Mouse (Mus musculus) embryonic facial prominence, embryonic 11.5 days (tissue): ENCODE measurements around the gene Nr2f6. TPM values are rescaled to one million over a fixed set of nuclear protein-coding genes. Genes with fewer than 3 reads are reported as not detected.
"Not testable (repeated sequence)": the region's sequence is repeated elsewhere in the genome, so short reads cannot be mapped to it uniquely, and the experiment has no call there.

Experiments
- ATAC-seq: fragments of 200-750 bp; cut with Nextera tagmentation; replicated peaks from 2 replicates; pipeline ENCODE4 v1.8.0; 2017; ENCODE audit warnings: low read depth; ENCODE audit not compliant: insufficient number of reproducible peaks, low FRiP score, low TSS enrichment
- DNase-seq: peaks from one replicate; pipeline ENCODE4 v3.0.0-alpha.2; 2015; ENCODE audit warnings: low spot score
- H3K27ac ChIP-seq: fragments of 300-500 bp; sonication (generic); replicated peaks from 2 replicates; pipeline ENCODE4 v1.5.1; 2014; ENCODE audit warnings: mild to moderate bottlenecking, low read depth, low read length, control low read depth
- H3K27me3 ChIP-seq: fragments of 300-500 bp; sonication (generic); 2 replicates; pipeline ENCODE4 v1.6.1; 2014; ENCODE audit warnings: mild to moderate bottlenecking, low read length, moderate library complexity, mixed read lengths; ENCODE audit not compliant: control insufficient read depth, insufficient read depth
- H3K36me3 ChIP-seq: fragments of 300-500 bp; sonication (generic); replicated peaks from 2 replicates; pipeline ENCODE4 v1.6.1; 2014; ENCODE audit warnings: low read depth, mild to moderate bottlenecking, low read length, moderate library complexity, mixed read lengths; ENCODE audit not compliant: control insufficient read depth, insufficient read depth
- H3K4me1 ChIP-seq: fragments of 300-500 bp; sonication (generic); 2 replicates; pipeline ENCODE4 v1.6.1; 2014; ENCODE audit warnings: low read length, mixed read lengths; ENCODE audit not compliant: control insufficient read depth, insufficient read depth
- H3K4me2 ChIP-seq: fragments of 300-500 bp; sonication (generic); 2 replicates; pipeline ENCODE4 v1.6.1; 2014; ENCODE audit warnings: low read depth, mild to moderate bottlenecking, control low read depth, low read length, moderate library complexity
- H3K4me3 ChIP-seq: fragments of 300-500 bp; sonication (generic); 2 replicates; pipeline ENCODE4 v1.5.1; 2014; ENCODE audit warnings: low read depth, low read length, control low read depth
- H3K9ac ChIP-seq: fragments of 300-500 bp; sonication (generic); replicated peaks from 2 replicates; pipeline ENCODE4 v1.6.1; 2014; ENCODE audit warnings: mild to moderate bottlenecking, control low read depth, low read length
- H3K9me3 ChIP-seq: fragments of 300-500 bp; sonication (generic); replicated peaks from 2 replicates; pipeline ENCODE4 v1.6.1; 2016; ENCODE audit warnings: mild to moderate bottlenecking, low read length, inconsistent platforms, mixed read lengths; ENCODE audit not compliant: control insufficient read depth
- WGBS: fragments of 180-500 bp; shearing (Covaris S2); extraction: QIAGEN DNeasy Blood & Tissue Kit; methylation state at CpG from one replicate; pipeline ENCODE4 v1.1.7; 2014; 5-methylcytosine and 5-hydroxymethylcytosine counted together
- polyA plus RNA-seq: library from polyadenylated mRNA; unstranded; fragments of >200 nt; fragmentation: Nextera tagmentation; extraction: Ambion mirVana; gene quantifications from 2 replicates; pipeline ENCODE4 v1.2.1, GENCODE M21; 2014

Nr2f6 gene
- polyA plus RNA-seq, 1 experiment from 2014 or later, result 53.7 TPM

- H3K9me3 ChIP-seq, result no peaks in the 10 kb centered on the region
- H3K36me3 ChIP-seq, result peaks cover 3% of the 10 kb centered on the region
- H3K27ac ChIP-seq, result no peak overlapping the region
- no peak overlapping the region for H3K4me3 ChIP-seq
- no peak for ATAC-seq
- 83% methylated on average over 1 of the region's 1 CpGs for WGBS
- no peak overlapping the region for H3K4me2 ChIP-seq
- H3K27me3 ChIP-seq, result no peaks in the 10 kb centered on the region
- no peak for DNase-seq
- H3K9ac ChIP-seq, result no peak overlapping the region
- H3K4me1 ChIP-seq, result no peaks in the 10 kb centered on the region
These were observed 35.2 kb downstream of the Nr2f6 start for GRCm38 (mm10) chr8:71346581-71346980.

- ATAC-seq, result no peak
- 78% methylated on average over 5 of the region's 5 CpGs for WGBS
- H3K36me3 ChIP-seq, result peaks cover 3% of the 10 kb centered on the region
These were observed 41.1 kb downstream of the Nr2f6 start for GRCm38 (mm10) chr8:71340625-71341024.

GRCm38 (mm10) chr8:71337834-71338233 lies 43.9 kb downstream of the Nr2f6 start:
- not testable (repeated sequence) for H3K27ac ChIP-seq, DNase-seq

More at GRCm38 (mm10) chr8:71340625-71341024, 41.1 kb downstream of the Nr2f6 start:
- no peaks in the 10 kb centered on the region for H3K4me1 ChIP-seq
- H3K9me3 ChIP-seq, result no peaks in the 10 kb centered on the region
- H3K27me3 ChIP-seq, result no peaks in the 10 kb centered on the region
- no peak overlapping the region for H3K9ac ChIP-seq
- DNase-seq, result peak; percentile 55
- no peak overlapping the region for H3K4me2 ChIP-seq
- H3K4me3 ChIP-seq, result no peak overlapping the region
- no peak overlapping the region for H3K27ac ChIP-seq

GRCm38 (mm10) chr8:71324848-71325247 lies 56.9 kb downstream of the Nr2f6 start:
- Histone ChIP-seq H3K4me1 (no peaks in the 10 kb centered on the region), H3K4me3 (no peak overlapping the region), H3K27ac (no peak overlapping the region), H3K9ac (no peak overlapping the region), H3K36me3 (no peaks in the 10 kb centered on the region; the same call in 1 of the 2 replicates), H3K27me3 (no peaks in the 10 kb centered on the region), H3K4me2 (no peak overlapping the region), H3K9me3 (no peaks in the 10 kb centered on the region)
- WGBS, result 95% methylated on average over 1 of the region's 1 CpGs
- ATAC-seq (no peak), DNase-seq (peak; percentile 7)

More at GRCm38 (mm10) chr8:71337834-71338233, 43.9 kb downstream of the Nr2f6 start:
- 86% methylated on average over 6 of the region's 6 CpGs for WGBS
- not testable (repeated sequence) for H3K27me3 ChIP-seq, ATAC-seq, H3K9ac ChIP-seq, H3K9me3 ChIP-seq, H3K4me2 ChIP-seq, H3K4me3 ChIP-seq, H3K4me1 ChIP-seq, H3K36me3 ChIP-seq

Other genes with a start within 250 kb of the Nr2f6 start
- gene Myo9b, start 109.2 kb downstream of the Nr2f6 start, polyA plus RNA-seq, result 15.1 and 17.5 TPM in 2 replicates
- 62.1 and 64.4 TPM in 2 replicates for gene Haus8, start 109.0 kb downstream of the Nr2f6 start, polyA plus RNA-seq
- 78.0 and 81.0 TPM in 2 replicates for gene Use1, start 15.1 kb downstream of the Nr2f6 start, polyA plus RNA-seq
- gene Ocel1, start 10.7 kb downstream of the Nr2f6 start, polyA plus RNA-seq, result 2.1 and 2.2 TPM in 2 replicates
- gene Ushbp1, start 13.8 kb upstream of the Nr2f6 start, polyA plus RNA-seq, result 2.9 and 4.3 TPM in 2 replicates
- gene Babam1, start 14.9 kb upstream of the Nr2f6 start, polyA plus RNA-seq, result 93.6 and 111 TPM in 2 replicates
- 9.0 and 13.0 TPM in 2 replicates for gene Ankle1, start 24.1 kb upstream of the Nr2f6 start, polyA plus RNA-seq
- gene Abhd8, start 81.7 kb upstream of the Nr2f6 start, polyA plus RNA-seq, result 30.1 and 37.4 TPM in 2 replicates
- 180 and 185 TPM in 2 replicates for gene Mrpl34, start 83.0 kb upstream of the Nr2f6 start, polyA plus RNA-seq
- 105 and 115 TPM in 2 replicates for gene Dda1, start 87.2 kb upstream of the Nr2f6 start, polyA plus RNA-seq
- gene Ano8, start 104.0 kb upstream of the Nr2f6 start, polyA plus RNA-seq, result 3.1 and 3.2 TPM in 2 replicates
- 4.8 and 5.4 TPM in 2 replicates for gene Gtpbp3, start 106.1 kb upstream of the Nr2f6 start, polyA plus RNA-seq
- gene Plvap, start 129.8 kb upstream of the Nr2f6 start, polyA plus RNA-seq, result 48.8 and 50.3 TPM in 2 replicates
- 0.15 and 0.31 TPM in 2 replicates for gene Ccdc194, start 143.8 kb upstream of the Nr2f6 start, polyA plus RNA-seq
- 3.5 and 4.3 TPM in 2 replicates for gene Bst2, start 155.5 kb upstream of the Nr2f6 start, polyA plus RNA-seq
- 53.4 and 62.2 TPM in 2 replicates for gene Mvb12a, start 161.0 kb upstream of the Nr2f6 start, polyA plus RNA-seq
- gene Tmem221, start 176.9 kb upstream of the Nr2f6 start, polyA plus RNA-seq, result 0.13 and 0.31 TPM in 2 replicates
- gene Nxnl1, start 184.6 kb upstream of the Nr2f6 start, polyA plus RNA-seq, result 0.17 TPM in 1 of 2 replicates, not detected in the other
- gene Slc27a1, start 186.9 kb upstream of the Nr2f6 start, polyA plus RNA-seq, result 11.2 and 14.4 TPM in 2 replicates
- 231 and 237 TPM in 2 replicates for gene Pgls, start 210.2 kb upstream of the Nr2f6 start, polyA plus RNA-seq
- 2.6 and 2.7 TPM in 2 replicates for gene Fam129c, start 215.7 kb upstream of the Nr2f6 start, polyA plus RNA-seq
- 45.2 and 48.2 TPM in 2 replicates for gene Colgalt1, start 229.0 kb upstream of the Nr2f6 start, polyA plus RNA-seq